ENCODE assay signal across 23 mouse cellular contexts in the genomic region with DNA sequence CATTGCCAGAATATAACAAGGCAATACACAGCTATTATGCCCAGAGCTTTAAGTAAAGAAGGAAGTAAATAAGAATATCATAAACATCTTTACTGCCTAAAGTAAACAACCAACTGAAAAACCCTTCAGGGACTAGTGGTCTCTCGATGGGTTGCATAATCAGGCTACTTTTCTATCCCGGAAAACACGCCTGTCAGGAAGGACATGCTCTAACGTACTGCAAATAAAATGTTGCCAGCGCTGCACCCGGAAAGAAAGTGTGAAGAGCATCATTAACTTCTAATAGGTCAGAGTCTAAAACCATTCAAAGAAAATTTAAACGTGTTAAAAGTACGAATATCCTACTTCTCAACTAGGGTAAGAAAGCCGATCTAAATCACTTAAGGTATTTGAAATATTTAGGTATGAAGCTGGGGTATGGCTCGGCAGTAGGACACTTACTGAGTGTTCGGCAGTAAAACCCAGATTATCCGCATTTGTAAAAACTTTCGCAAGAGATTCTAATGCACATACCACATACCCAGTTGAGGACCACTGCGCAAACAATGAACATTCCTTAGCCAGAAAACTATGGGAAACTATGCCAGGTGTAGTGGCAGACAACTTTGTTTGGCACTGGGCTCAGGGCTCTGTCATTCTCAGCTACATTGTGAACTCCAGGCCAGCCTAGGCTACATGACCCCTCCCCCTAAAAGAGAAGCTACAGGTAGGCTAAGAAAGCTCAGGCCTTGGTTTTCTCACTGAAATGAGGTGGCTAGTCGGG. TPM values are rescaled to one million over a fixed set of nuclear protein-coding genes. Genes with fewer than 3 reads are reported as not detected.
DNase-seq lines count a peak whose midpoint lies in the region; ATAC-seq and TF ChIP-seq lines count a peak whose summit lies in the region.
"Had no signal": no experiment of that assay in that cellular context is flagged by ENCODE, and none has a peak within 500 bp of the region (broad histone marks: within the 10 kb centered on the region; RNA-seq: fewer than 3 reads in every experiment).

No protein-coding gene starts in this region.

- 54% methylated on average over 15 of the region's 15 CpGs for WGBS in kidney, adult 2 months
- WGBS in limb, embryonic 12.5 days = 87% methylated on average over 15 of the region's 15 CpGs
- WGBS in limb, embryonic 10.5 days = 91% methylated on average over 15 of the region's 15 CpGs
- WGBS in lung, embryonic 16.5 days = 44% methylated on average over 15 of the region's 15 CpGs
- 66% methylated on average over 15 of the region's 15 CpGs for WGBS in limb, embryonic 15.5 days
- 79% methylated on average over 15 of the region's 15 CpGs for WGBS in liver, postnatal 0 days (ENCODE audit: insufficient replicate concordance)

- no peak for DNase-seq in kidney, adult 2 months
- DNase-seq in kidney, adult 8-10 months = no peak
- no peak for DNase-seq in limb, embryonic 10.5 days (ENCODE audit: low spot score)
- no peak for DNase-seq in lung, postnatal 25 days (ENCODE audit: low spot score)
- DNase-seq in liver, postnatal 0 days = no peak
- DNase-seq: adrenal gland, postnatal 14 days; cerebellum, adult 11-12 months; cerebellum, adult 9-10 months; cerebellum, postnatal 25 days; heart, postnatal 10 days; heart, postnatal 4 days had no signal

- H3K4me1 ChIP-seq in kidney, adult 2 months (ENCODE audit: control insufficient read depth, insufficient read depth, low read length) = peaks cover 22% of the 10 kb centered on the region
- H3K4me1 ChIP-seq in limb, embryonic 12.5 days (replicated peaks) = peaks cover 9% of the 10 kb centered on the region
- peaks cover 4% of the 10 kb centered on the region; the same call in 1 of the 2 replicates for H3K4me1 ChIP-seq in limb, embryonic 10.5 days
- peaks cover 35% of the 10 kb centered on the region for H3K4me1 ChIP-seq in lung, embryonic 16.5 days (replicated peaks; ENCODE audit: control insufficient read depth, insufficient read depth, low read length)
- H3K4me1 ChIP-seq in limb, embryonic 15.5 days = peaks cover 25% of the 10 kb centered on the region
- H3K4me1 ChIP-seq in liver, postnatal 0 days (ENCODE audit: insufficient read depth) = peaks cover 5% of the 10 kb centered on the region

- TF ChIP-seq POLR2A in kidney, adult 2 months (IDR thresholded peaks at IDR 0.05; ENCODE audit: low read depth, low read length) = no peak

- H3K9ac ChIP-seq in limb, embryonic 12.5 days (replicated peaks) = no peak overlapping the region
- 0 out of 2 replicates have a peak overlapping the region, but pooled peaks have one; percentile 5 for H3K9ac ChIP-seq in lung, embryonic 16.5 days (ENCODE audit: low read length)
- H3K9ac ChIP-seq in limb, embryonic 15.5 days = no peak overlapping the region
- no peak overlapping the region for H3K9ac ChIP-seq in liver, postnatal 0 days (replicated peaks)
- H3K9ac ChIP-seq: embryonic facial prominence, embryonic 15.5 days; hindbrain, embryonic 13.5 days had no signal

- no peak overlapping the region for H3K4me2 ChIP-seq in limb, embryonic 12.5 days
- peak overlapping the region; percentile 25 for H3K4me2 ChIP-seq in lung, embryonic 16.5 days (ENCODE audit: low read depth, low read length)
- H3K4me2 ChIP-seq in limb, embryonic 15.5 days = no peak overlapping the region
- no peak overlapping the region for H3K4me2 ChIP-seq in liver, postnatal 0 days (ENCODE audit: low read depth, low read length)
- H3K4me2 ChIP-seq: embryonic facial prominence, embryonic 15.5 days; hindbrain, embryonic 13.5 days had no signal

- no peak overlapping the region for H3K4me3 ChIP-seq in kidney, adult 2 months (ENCODE audit: insufficient read depth, low read depth, low read length)
- H3K4me3 ChIP-seq in limb, embryonic 12.5 days (replicated peaks) = no peak overlapping the region
- no peak overlapping the region for H3K4me3 ChIP-seq in limb, embryonic 10.5 days
- no peak overlapping the region for H3K4me3 ChIP-seq in lung, embryonic 16.5 days (ENCODE audit: low read length)
- no peak overlapping the region for H3K4me3 ChIP-seq in limb, embryonic 15.5 days
- no peak overlapping the region for H3K4me3 ChIP-seq in liver, postnatal 0 days (ENCODE audit: low read depth, low read length)
- H3K4me3 ChIP-seq: embryonic facial prominence, embryonic 15.5 days; erythroblast, embryonic 14.5 days; forebrain, embryonic 10.5 days; heart, embryonic 10.5 days; hindbrain, embryonic 13.5 days had no signal

- no peak for TF ChIP-seq CTCF in kidney, adult 2 months (conservative IDR thresholded peaks at IDR 0.05; ENCODE audit: insufficient read depth, insufficient read length, low read depth, low read length)
- no peak for TF ChIP-seq CTCF in liver, postnatal 0 days (IDR thresholded peaks at IDR 0.05; ENCODE audit: low read depth)

- no peak for ATAC-seq in limb, embryonic 12.5 days (ENCODE audit: insufficient number of reproducible peaks, insufficient read depth, low FRiP score, low TSS enrichment, low read depth)
- ATAC-seq in lung, embryonic 16.5 days (ENCODE audit: low read depth) = peak; percentile 50
- no peak for ATAC-seq in limb, embryonic 15.5 days (ENCODE audit: insufficient number of reproducible peaks, low FRiP score, low TSS enrichment, low read depth)
- ATAC-seq in liver, postnatal 0 days = no peak
- ATAC-seq: activated CD4-positive, CD25-positive, alpha-beta regulatory T cell, adult 4 months; forebrain, embryonic 14.5 days; Patski had no signal

- no peaks in the 10 kb centered on the region for H3K27me3 ChIP-seq in kidney, adult 2 months (replicated peaks; ENCODE audit: control insufficient read depth, insufficient read depth, low read length)
- H3K27me3 ChIP-seq in limb, embryonic 12.5 days = no peaks in the 10 kb centered on the region
- peaks cover 4% of the 10 kb centered on the region; the same call in 1 of the 2 replicates for H3K27me3 ChIP-seq in limb, embryonic 10.5 days (ENCODE audit: low read depth, poor library complexity, severe bottlenecking)
- H3K27me3 ChIP-seq in lung, embryonic 16.5 days (ENCODE audit: control insufficient read depth, insufficient read depth, low read depth, low read length) = no peaks in the 10 kb centered on the region
- no peaks in the 10 kb centered on the region for H3K27me3 ChIP-seq in limb, embryonic 15.5 days
- no peaks in the 10 kb centered on the region for H3K27me3 ChIP-seq in liver, postnatal 0 days (ENCODE audit: insufficient read depth, low read length)
- H3K27me3 ChIP-seq: CH12.LX; embryonic facial prominence, embryonic 15.5 days; hindbrain, embryonic 13.5 days; Patski had no signal

- H3K36me3 ChIP-seq in kidney, adult 2 months (ENCODE audit: control insufficient read depth, insufficient read depth, low read length) = peaks cover 1% of the 10 kb centered on the region; the same call in 1 of the 2 replicates
- peaks cover 37% of the 10 kb centered on the region for H3K36me3 ChIP-seq in limb, embryonic 12.5 days
- H3K36me3 ChIP-seq in limb, embryonic 10.5 days = peaks cover 28% of the 10 kb centered on the region
- peaks cover 11% of the 10 kb centered on the region for H3K36me3 ChIP-seq in lung, embryonic 16.5 days (ENCODE audit: control insufficient read depth, insufficient read depth, low read length)
- H3K36me3 ChIP-seq in limb, embryonic 15.5 days = peaks cover 43% of the 10 kb centered on the region
- peaks cover 47% of the 10 kb centered on the region for H3K36me3 ChIP-seq in liver, postnatal 0 days (replicated peaks; ENCODE audit: insufficient read depth, low read length)

- 0 out of 2 replicates have a peak overlapping the region, but pooled peaks have one; percentile 18 for H3K27ac ChIP-seq in kidney, adult 2 months (ENCODE audit: insufficient read depth, low read depth, low read length)
- 0 out of 2 replicates have a peak overlapping the region, but pooled peaks have one; percentile 54 for H3K27ac ChIP-seq in limb, embryonic 12.5 days
- H3K27ac ChIP-seq in limb, embryonic 10.5 days = no peak overlapping the region
- peak overlapping the region; percentile 90 for H3K27ac ChIP-seq in lung, embryonic 16.5 days (ENCODE audit: low read length)
- H3K27ac ChIP-seq in limb, embryonic 15.5 days = peak overlapping the region; percentile 43
- H3K27ac ChIP-seq in liver, postnatal 0 days (ENCODE audit: low read depth) = no peak overlapping the region
- H3K27ac ChIP-seq: forebrain, embryonic 10.5 days; heart, embryonic 10.5 days; hindbrain, embryonic 13.5 days had no signal

- no peak for TF ChIP-seq EP300 in liver, postnatal 0 days (IDR thresholded peaks at IDR 0.05; ENCODE audit: low read depth)

- peaks cover 4% of the 10 kb centered on the region; the same call in 1 of the 2 replicates for H3K9me3 ChIP-seq in limb, embryonic 12.5 days
- no peaks in the 10 kb centered on the region for H3K9me3 ChIP-seq in limb, embryonic 10.5 days (replicated peaks)
- no peaks in the 10 kb centered on the region for H3K9me3 ChIP-seq in lung, embryonic 16.5 days (ENCODE audit: control insufficient read depth, low read length)
- no peaks in the 10 kb centered on the region for H3K9me3 ChIP-seq in limb, embryonic 15.5 days
- H3K9me3 ChIP-seq in liver, postnatal 0 days (ENCODE audit: low read length) = no peaks in the 10 kb centered on the region
- H3K9me3 ChIP-seq: embryonic facial prominence, embryonic 15.5 days; heart, embryonic 10.5 days; hindbrain, embryonic 13.5 days had no signal

RNA-seq across cellular contexts. Expression of gene Iqgap1, which starts 28.8 kb away (rescaled TPM):
- polyA plus RNA-seq in kidney, adult 2 months (2012; rRNA removed) = 38.1 and 42.0 TPM in 2 replicates
- 38.9 and 41.8 TPM in 2 replicates for polyA plus RNA-seq in limb, embryonic 12.5 days (2016; fragmentation: Nextera tagmentation; extraction: Ambion mirVana)
- polyA plus RNA-seq in limb, embryonic 10.5 days (2016; fragmentation: Nextera tagmentation; extraction: Ambion mirVana) = 21.8 and 25.4 TPM in 2 replicates
- 136 and 141 TPM in 2 replicates for polyA plus RNA-seq in lung, embryonic 16.5 days (2015; fragmentation: Nextera tagmentation; extraction: Ambion mirVana)
- polyA plus RNA-seq in limb, embryonic 15.5 days (2015; fragmentation: Nextera tagmentation; extraction: Ambion mirVana) = 98.9 and 103 TPM in 2 replicates
- 10.8 and 13.6 TPM in 2 replicates for polyA plus RNA-seq in liver, postnatal 0 days (2015; fragmentation: Nextera tagmentation; extraction: Ambion mirVana)

Comparison
In these comparisons a context has a peak if more than half of its experiments do, and no peak if none do; other contexts are left out.
1. H3K27ac ChIP-seq: peak in kidney, adult 2 months (single experiment), limb, embryonic 12.5 days (single experiment), lung, embryonic 16.5 days (single experiment) and limb, embryonic 15.5 days (single experiment); none in limb, embryonic 10.5 days (single experiment) and liver, postnatal 0 days (single experiment).